Mouse (Mus musculus) E14TG2a.4 (cell line): Measurements from ENCODE around the gene Ubl4b.

ENCODE experiments used
- H3K27me3 ChIP-seq: 2 replicates; pipeline ENCODE4 v1.6.1; 2014; ENCODE audit warnings: low read length, control low read depth; ENCODE audit not compliant: insufficient read depth
- H3K36me3 ChIP-seq: 2 replicates; pipeline ENCODE4 v1.6.1; 2014; ENCODE audit warnings: low read length, control low read depth; ENCODE audit not compliant: insufficient read depth
- H3K4me1 ChIP-seq: replicated peaks from 2 replicates; pipeline ENCODE4 v1.6.1; 2014; ENCODE audit warnings: low read depth, low read length, control low read depth
- H3K4me3 ChIP-seq: replicated peaks from 2 replicates; pipeline ENCODE4 v1.5.1; 2014; ENCODE audit warnings: mild to moderate bottlenecking, low read length
- H3K9me3 ChIP-seq: 2 replicates; pipeline ENCODE4 v1.6.1; 2014; ENCODE audit warnings: low read length, control low read depth
- CTCF ChIP-seq: conservative IDR thresholded peaks from 2 replicates; pipeline ENCODE4 v1.5.1; 2014; ENCODE audit warnings: low read length
- NANOG ChIP-seq: IDR thresholded peaks from 2 replicates; pipeline ENCODE4 v1.6.1; 2014; ENCODE audit warnings: borderline replicate concordance, low read length, mixed read lengths
- POU5F1 ChIP-seq: IDR thresholded peaks from 2 replicates; pipeline ENCODE4 v1.6.1; 2014; ENCODE audit warnings: low read length, borderline replicate concordance

The Ubl4b gene

GRCm38 (mm10) chr3:107593632-107594031, 38.8 kb upstream of the Ubl4b start:
- Histone ChIP-seq H3K9me3 (no peaks in the 10 kb centered on the region), H3K36me3 (no peaks in the 10 kb centered on the region), H3K4me3 (no peak overlapping the region), H3K4me1 (peaks cover 30% of the 10 kb centered on the region), H3K27me3 (peaks cover 93% of the 10 kb centered on the region)
- TF ChIP-seq POU5F1 (no peak), CTCF (no peak), NANOG (no peak)

GRCm38 (mm10) chr3:107591612-107592011, 36.7 kb upstream of the Ubl4b start:
- Histone ChIP-seq H3K36me3 (no peaks in the 10 kb centered on the region), H3K9me3 (no peaks in the 10 kb centered on the region), H3K4me3 (no peak overlapping the region), H3K4me1 (peaks cover 14% of the 10 kb centered on the region), H3K27me3 (peaks cover 91% of the 10 kb centered on the region)
- no peak for TF ChIP-seq NANOG
- no peak for TF ChIP-seq POU5F1
- no peak for TF ChIP-seq CTCF

GRCm38 (mm10) chr3:107586504-107586903, 31.6 kb upstream of the Ubl4b start:
- Histone ChIP-seq H3K27me3 (peaks cover 95% of the 10 kb centered on the region), H3K4me1 (peaks cover 16% of the 10 kb centered on the region; the same call in 1 of the 2 replicates), H3K36me3 (no peaks in the 10 kb centered on the region), H3K9me3 (no peaks in the 10 kb centered on the region), H3K4me3 (no peak overlapping the region)
- TF ChIP-seq CTCF (no peak), POU5F1 (no peak), NANOG (no peak)

GRCm38 (mm10) chr3:107583893-107584292, 29.0 kb upstream of the Ubl4b start:
- no peak for TF ChIP-seq NANOG
- TF ChIP-seq POU5F1 = no peak
- TF ChIP-seq CTCF = no peak
- Histone ChIP-seq H3K27me3 (peaks cover 95% of the 10 kb centered on the region), H3K4me3 (no peak overlapping the region), H3K9me3 (no peaks in the 10 kb centered on the region), H3K36me3 (no peaks in the 10 kb centered on the region), H3K4me1 (peaks cover 16% of the 10 kb centered on the region; the same call in 1 of the 2 replicates)

GRCm38 (mm10) chr3:107582875-107583767, 28.2 kb upstream of the Ubl4b start:
- TF ChIP-seq NANOG = no peak
- TF ChIP-seq POU5F1 = no peak
- TF ChIP-seq CTCF = no peak
- Histone ChIP-seq H3K27me3 (peaks cover 95% of the 10 kb centered on the region), H3K36me3 (no peaks in the 10 kb centered on the region), H3K4me1 (peaks cover 16% of the 10 kb centered on the region; the same call in 1 of the 2 replicates), H3K9me3 (no peaks in the 10 kb centered on the region), H3K4me3 (peak overlapping the region; percentile 73)

GRCm38 (mm10) chr3:107582130-107582874, 27.4 kb upstream of the Ubl4b start:
- peak overlapping the region; percentile 73 for H3K4me3 ChIP-seq
- no peaks in the 10 kb centered on the region for H3K9me3 ChIP-seq
- peaks cover 94% of the 10 kb centered on the region for H3K27me3 ChIP-seq
- no peaks in the 10 kb centered on the region for H3K36me3 ChIP-seq
- peaks cover 16% of the 10 kb centered on the region; the same call in 1 of the 2 replicates for H3K4me1 ChIP-seq
- TF ChIP-seq NANOG (no peak), POU5F1 (no peak), CTCF (no peak)

- H3K36me3 ChIP-seq = no peaks in the 10 kb centered on the region
- peaks cover 85% of the 10 kb centered on the region for H3K27me3 ChIP-seq
- TF ChIP-seq CTCF (no peak), POU5F1 (no peak), NANOG (no peak)
- H3K4me3 ChIP-seq = no peak overlapping the region
- peaks cover 16% of the 10 kb centered on the region; the same call in 1 of the 2 replicates for H3K4me1 ChIP-seq
- no peaks in the 10 kb centered on the region for H3K9me3 ChIP-seq
Measured at GRCm38 (mm10) chr3:107581103-107582010, 26.5 kb upstream of the Ubl4b start.
